Mouse (Mus musculus) neural tube, embryonic 14.5 days (tissue): ENCODE results near the gene Chrna9. TPM values are rescaled to one million over a fixed set of nuclear protein-coding genes. Genes with fewer than 3 reads are reported as not detected.
A peak's percentile ranks its signal among the peaks of the same experiment; 100 is the strongest.

Experiments used
- ATAC-seq: fragments of 200-750 bp; cut with Nextera tagmentation; 2 replicates; pipeline ENCODE4 v1.8.0; 2017; ENCODE audit warnings: low read depth, mild to moderate bottlenecking, moderate TSS enrichment, moderate library complexity
- H3K27ac ChIP-seq: fragments of 300-500 bp; sonication (generic); 2 replicates; pipeline ENCODE4 v1.5.1; 2014; ENCODE audit warnings: low read depth, mild to moderate bottlenecking, control low read depth, low read length, moderate library complexity, mixed read lengths
- H3K27me3 ChIP-seq: fragments of 300-500 bp; sonication (generic); 2 replicates; pipeline ENCODE4 v1.6.1; 2014; ENCODE audit warnings: low read length; ENCODE audit not compliant: control insufficient read depth, insufficient read depth
- H3K36me3 ChIP-seq: fragments of 300-500 bp; sonication (generic); 2 replicates; pipeline ENCODE4 v1.6.1; 2014; ENCODE audit warnings: low read length, mixed read lengths; ENCODE audit not compliant: control insufficient read depth, insufficient read depth
- H3K4me1 ChIP-seq: fragments of 300-500 bp; sonication (generic); 2 replicates; pipeline ENCODE4 v1.6.1; 2014; ENCODE audit warnings: low read length; ENCODE audit not compliant: control insufficient read depth, insufficient read depth
- H3K4me2 ChIP-seq: fragments of 300-500 bp; sonication (generic); 2 replicates; pipeline ENCODE4 v1.6.1; 2014; ENCODE audit warnings: mild to moderate bottlenecking, low read depth, low read length, control low read depth
- H3K4me3 ChIP-seq: fragments of 300-500 bp; sonication (generic); 2 replicates; pipeline ENCODE4 v1.5.1; 2014; ENCODE audit warnings: low read depth, low read length, control low read depth, mixed read lengths
- H3K9ac ChIP-seq: fragments of 300-500 bp; sonication (generic); replicated peaks from 2 replicates; pipeline ENCODE4 v1.6.1; 2014; ENCODE audit warnings: low read depth, mild to moderate bottlenecking, control low read depth, low read length, mixed read lengths
- H3K9me3 ChIP-seq: fragments of 300-500 bp; sonication (generic); 2 replicates; pipeline ENCODE4 v1.6.1; 2016; ENCODE audit warnings: low read length; ENCODE audit not compliant: control insufficient read depth
- WGBS: fragments of 180-500 bp; shearing (Covaris S2); extraction: QIAGEN DNeasy Blood & Tissue Kit; methylation state at CpG from one replicate; pipeline ENCODE4 v1.1.7; 2014; 5-methylcytosine and 5-hydroxymethylcytosine counted together
- polyA plus RNA-seq: library from polyadenylated mRNA; unstranded; fragments of >200 nt; fragmentation: Nextera tagmentation; extraction: Ambion mirVana; gene quantifications from 2 replicates; pipeline ENCODE4 v1.2.1, GENCODE M21; 2014

The Chrna9 gene
- polyA plus RNA-seq, 1 experiment from 2014 or later, result not detected

DNA sequence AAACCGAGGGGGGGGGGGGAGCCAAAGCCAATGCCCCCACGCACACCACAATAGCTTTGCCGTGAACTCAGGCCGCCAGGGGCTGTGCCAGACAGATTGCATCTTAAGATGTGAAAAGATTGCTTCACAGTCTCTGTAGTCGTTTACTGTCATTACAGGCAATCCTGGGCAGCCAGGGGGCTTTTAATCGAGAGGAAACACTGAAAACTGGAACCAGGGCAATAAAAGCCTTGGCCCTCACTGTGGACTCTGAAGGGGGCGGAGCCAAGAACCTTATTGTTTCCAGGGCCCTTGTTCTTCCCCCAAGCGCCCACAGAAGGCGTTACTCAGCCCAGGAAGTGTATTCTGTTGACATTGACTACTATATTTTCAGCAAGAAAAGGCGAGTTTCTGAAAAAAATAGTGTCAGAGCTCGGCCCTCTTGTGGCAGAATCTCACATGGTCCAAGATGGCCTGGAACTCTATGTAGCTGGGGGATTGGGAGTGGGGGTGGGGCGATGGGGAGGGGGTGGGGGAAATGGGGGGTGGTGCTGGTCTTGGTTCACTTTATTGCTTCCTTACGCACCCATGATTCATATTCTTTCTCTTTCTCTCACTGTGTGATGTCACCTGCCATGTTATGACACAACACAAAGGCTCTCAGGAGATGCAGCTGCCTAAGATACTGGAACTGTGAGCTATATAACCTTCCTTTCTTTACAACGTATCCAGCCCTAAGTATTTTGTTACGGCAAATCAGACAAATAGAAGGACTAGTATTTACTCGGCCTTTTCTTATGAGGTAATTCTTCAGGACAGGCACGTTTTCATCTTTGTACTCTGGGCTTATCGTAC lies 16.2 kb downstream of the Chrna9 start:
- Histone ChIP-seq H3K4me1 (peaks cover 10% of the 10 kb centered on the region), H3K27me3 (no peaks in the 10 kb centered on the region), H3K4me2 (peak overlapping the region; percentile 37; the same call in 1 of the 2 replicates), H3K27ac (peak overlapping the region; percentile 85), H3K9ac (no peak overlapping the region; the same call in 1 of the 2 replicates), H3K36me3 (no peaks in the 10 kb centered on the region), H3K4me3 (no peak overlapping the region), H3K9me3 (no peaks in the 10 kb centered on the region)
- peak; percentile 64 for ATAC-seq
- WGBS, result 37% methylated on average over 18 of the region's 18 CpGs

DNA sequence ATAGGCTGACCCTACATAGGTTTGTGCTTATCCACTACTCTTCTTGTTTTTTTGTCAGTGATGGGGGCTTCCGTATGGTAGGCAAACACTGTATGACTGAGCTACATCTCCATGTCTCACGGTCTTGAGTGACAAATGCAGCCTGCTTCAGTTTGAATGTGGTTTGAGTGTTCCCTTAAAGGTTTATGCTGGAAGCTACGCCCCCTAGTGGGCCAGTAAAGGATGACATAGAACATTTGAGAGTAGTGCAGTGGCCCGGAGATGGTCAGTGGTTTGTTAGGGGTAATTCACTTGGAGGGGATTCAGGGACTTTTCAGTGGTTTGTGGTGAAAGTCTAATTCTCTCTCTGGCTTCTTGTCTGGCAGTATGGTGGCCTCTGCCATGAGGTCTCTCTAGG lies 16.8 kb downstream of the Chrna9 start:
- Histone ChIP-seq H3K27ac (peak overlapping the region; percentile 85), H3K4me3 (no peak overlapping the region), H3K36me3 (no peaks in the 10 kb centered on the region), H3K4me2 (no peak overlapping the region), H3K27me3 (no peaks in the 10 kb centered on the region), H3K4me1 (peaks cover 10% of the 10 kb centered on the region), H3K9ac (no peak overlapping the region), H3K9me3 (no peaks in the 10 kb centered on the region)
- 78% methylated on average over 4 of the region's 4 CpGs for WGBS
- ATAC-seq, result no peak

DNA sequence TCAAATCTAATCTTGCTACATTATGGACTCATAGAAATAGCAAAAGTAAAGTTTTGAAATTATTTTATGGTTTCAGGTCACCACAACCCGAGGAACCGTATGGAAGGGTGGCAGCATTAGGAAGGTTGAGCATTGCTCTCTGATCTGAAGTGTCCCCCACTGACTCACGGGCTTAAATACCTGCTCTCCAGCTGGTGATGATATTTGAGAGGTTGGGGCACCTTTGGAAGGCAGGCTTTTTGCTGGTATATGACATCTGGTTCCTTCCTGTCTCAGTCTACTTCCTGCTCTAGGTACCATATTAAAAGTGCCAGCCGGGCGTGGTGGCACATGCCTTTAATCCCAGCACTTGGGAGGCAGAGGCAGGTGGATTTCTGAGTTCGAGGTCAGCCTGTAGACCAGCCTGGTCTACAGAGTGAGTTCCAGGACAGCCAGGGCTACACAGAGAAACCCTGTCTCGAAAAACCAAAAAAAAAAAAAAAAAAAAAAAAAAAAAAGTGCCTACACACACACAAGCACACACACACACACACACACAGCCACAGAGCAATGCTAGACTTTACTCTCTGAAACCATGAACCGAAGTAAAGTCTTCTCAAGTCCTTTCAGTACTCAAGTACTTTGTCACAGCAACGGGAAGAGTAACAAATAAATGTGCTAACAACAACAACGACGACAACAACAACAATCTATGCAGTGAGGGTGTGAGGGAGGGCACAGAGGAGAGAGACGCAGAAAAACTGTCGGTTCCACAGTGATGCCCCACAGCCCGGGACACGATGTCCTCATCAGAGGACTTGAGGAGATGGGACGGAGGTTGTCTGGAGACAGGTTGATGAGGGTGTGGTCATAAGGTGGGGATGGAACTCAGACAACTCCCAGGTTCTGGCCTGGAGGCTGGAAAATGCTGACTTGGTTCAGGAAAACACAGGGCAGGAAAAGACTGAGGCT lies 19.7 kb downstream of the Chrna9 start:
- H3K4me1 ChIP-seq, result peaks cover 10% of the 10 kb centered on the region
- no peak overlapping the region for H3K27ac ChIP-seq
- no peaks in the 10 kb centered on the region for H3K36me3 ChIP-seq
- 94% methylated on average over 16 of the region's 16 CpGs for WGBS
- H3K4me2 ChIP-seq, result no peak overlapping the region
- no peaks in the 10 kb centered on the region for H3K9me3 ChIP-seq
- H3K9ac ChIP-seq, result no peak overlapping the region
- H3K4me3 ChIP-seq, result no peak overlapping the region
- no peak for ATAC-seq
- no peaks in the 10 kb centered on the region for H3K27me3 ChIP-seq

DNA sequence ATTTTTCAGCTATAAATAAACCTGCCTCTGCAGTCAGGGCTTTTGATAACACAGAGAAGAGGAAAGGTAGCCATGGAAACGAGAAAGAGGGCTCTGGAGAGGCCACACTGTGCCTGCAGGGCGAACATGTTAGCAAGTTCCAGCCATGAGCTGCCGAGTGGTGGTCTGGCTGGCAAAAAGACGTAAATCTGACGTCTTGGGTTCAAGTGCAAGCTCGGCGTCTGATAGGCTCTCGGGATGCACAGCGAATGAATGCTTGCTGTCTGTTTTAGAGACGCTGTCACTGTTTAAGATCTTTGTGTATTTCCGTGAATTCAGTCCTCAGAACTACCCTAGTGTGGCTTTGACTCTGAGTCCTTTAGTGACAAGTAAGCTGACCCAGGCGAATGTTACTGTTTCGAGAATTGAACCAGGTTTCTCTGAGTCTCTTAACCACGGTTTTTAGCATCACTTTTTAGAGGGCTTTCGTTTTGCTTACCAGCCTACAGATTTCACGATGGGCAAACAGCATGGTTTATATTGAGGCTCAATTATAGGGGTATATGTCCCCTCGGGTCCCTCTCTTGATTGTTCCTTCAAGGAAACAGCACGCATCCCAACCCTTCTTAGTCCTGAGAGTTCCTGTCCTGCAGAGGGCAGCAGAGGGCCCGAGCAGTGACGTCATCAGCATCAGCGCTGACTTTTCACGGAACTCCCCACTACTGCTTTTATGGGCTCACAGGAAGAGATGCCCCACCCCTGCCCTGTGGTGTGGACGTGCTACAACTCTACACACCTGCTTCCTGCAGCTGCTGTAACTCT lies 20.8 kb downstream of the Chrna9 start:
- Histone ChIP-seq H3K4me2 (peak overlapping the region; percentile 40), H3K4me3 (peak overlapping the region; percentile 20; the same call in 1 of the 2 replicates), H3K36me3 (no peaks in the 10 kb centered on the region), H3K27me3 (no peaks in the 10 kb centered on the region), H3K27ac (no peak overlapping the region), H3K4me1 (peaks cover 5% of the 10 kb centered on the region; the same call in 1 of the 2 replicates), H3K9ac (no peak overlapping the region), H3K9me3 (no peaks in the 10 kb centered on the region)
- WGBS, result 31% methylated on average over 23 of the region's 23 CpGs
- ATAC-seq, result peak; percentile 48

DNA sequence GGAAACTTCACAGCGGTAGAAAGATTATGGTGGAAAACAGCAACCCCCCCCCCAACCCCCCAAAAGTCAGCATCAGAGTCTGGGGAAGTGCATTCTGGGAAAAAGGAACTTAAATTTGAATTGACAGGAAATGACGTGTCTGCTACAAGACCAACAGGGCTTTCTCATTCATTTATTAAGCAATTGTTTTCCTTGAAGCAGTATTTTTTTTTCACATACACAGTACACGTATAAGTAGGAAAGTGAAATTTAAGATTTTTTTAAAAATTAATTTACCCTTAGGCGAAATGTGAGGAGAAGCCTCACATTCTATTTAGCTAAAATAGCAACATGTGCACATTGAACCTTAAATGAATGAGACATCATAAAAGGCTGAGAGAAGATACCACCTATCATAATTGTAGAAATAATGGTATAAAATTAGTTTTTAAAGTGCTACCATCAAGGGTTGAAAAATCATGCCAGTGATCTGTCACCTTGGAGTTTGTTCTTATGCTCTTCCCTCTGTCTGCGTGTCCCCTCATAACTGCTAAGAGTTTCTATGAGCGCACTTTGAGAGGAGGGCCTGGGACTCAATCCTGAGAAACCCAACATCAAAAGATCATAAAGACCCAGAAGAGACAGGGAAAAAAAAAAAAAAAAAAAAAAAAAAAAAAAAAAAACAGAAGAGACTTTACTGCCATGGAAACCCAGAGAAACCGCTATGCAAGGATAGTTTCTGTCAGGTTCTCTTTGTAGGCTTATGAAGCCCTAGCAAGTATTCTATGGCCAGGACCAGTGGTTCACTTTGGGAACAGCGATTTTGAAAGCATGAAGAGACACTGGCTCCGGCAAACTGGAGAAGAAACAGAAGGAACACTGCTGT lies 21.7 kb downstream of the Chrna9 start:
- Histone ChIP-seq H3K9me3 (no peaks in the 10 kb centered on the region), H3K9ac (no peak overlapping the region), H3K27ac (no peak overlapping the region), H3K4me2 (peak overlapping the region; percentile 40), H3K4me3 (peak overlapping the region; percentile 20; the same call in 1 of the 2 replicates), H3K27me3 (no peaks in the 10 kb centered on the region), H3K4me1 (peaks cover 5% of the 10 kb centered on the region; the same call in 1 of the 2 replicates), H3K36me3 (no peaks in the 10 kb centered on the region)
- no peak for ATAC-seq
- WGBS, result 81% methylated on average over 9 of the region's 9 CpGs

DNA sequence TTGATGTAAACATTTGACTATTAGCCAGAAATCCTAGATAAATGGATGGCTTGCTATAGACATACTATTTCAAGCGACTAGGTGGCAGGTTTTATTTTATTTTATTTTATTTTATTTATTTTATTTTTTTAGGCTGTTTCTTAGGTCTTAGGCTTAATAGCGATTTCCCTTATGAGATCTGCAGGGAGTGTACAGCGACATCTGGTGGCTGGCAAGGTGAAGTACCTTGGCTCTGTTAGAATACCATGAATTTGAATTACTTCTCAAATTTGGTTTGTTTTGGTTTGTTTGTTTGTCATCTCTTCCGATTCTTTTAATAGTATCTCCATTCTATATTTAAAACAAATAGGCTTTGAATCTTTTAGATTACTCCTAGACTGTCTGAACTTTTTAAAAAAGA lies 23.9 kb downstream of the Chrna9 start:
- ATAC-seq, result no peak
- no peak overlapping the region for H3K9ac ChIP-seq
- H3K9me3 ChIP-seq, result no peaks in the 10 kb centered on the region
- no peaks in the 10 kb centered on the region for H3K36me3 ChIP-seq
- no peak overlapping the region for H3K27ac ChIP-seq
- H3K4me1 ChIP-seq, result peaks cover 5% of the 10 kb centered on the region; the same call in 1 of the 2 replicates
- WGBS, result 5% methylated on average over 4 of the region's 4 CpGs
- no peak overlapping the region for H3K4me3 ChIP-seq
- no peak overlapping the region for H3K4me2 ChIP-seq
- no peaks in the 10 kb centered on the region for H3K27me3 ChIP-seq

DNA sequence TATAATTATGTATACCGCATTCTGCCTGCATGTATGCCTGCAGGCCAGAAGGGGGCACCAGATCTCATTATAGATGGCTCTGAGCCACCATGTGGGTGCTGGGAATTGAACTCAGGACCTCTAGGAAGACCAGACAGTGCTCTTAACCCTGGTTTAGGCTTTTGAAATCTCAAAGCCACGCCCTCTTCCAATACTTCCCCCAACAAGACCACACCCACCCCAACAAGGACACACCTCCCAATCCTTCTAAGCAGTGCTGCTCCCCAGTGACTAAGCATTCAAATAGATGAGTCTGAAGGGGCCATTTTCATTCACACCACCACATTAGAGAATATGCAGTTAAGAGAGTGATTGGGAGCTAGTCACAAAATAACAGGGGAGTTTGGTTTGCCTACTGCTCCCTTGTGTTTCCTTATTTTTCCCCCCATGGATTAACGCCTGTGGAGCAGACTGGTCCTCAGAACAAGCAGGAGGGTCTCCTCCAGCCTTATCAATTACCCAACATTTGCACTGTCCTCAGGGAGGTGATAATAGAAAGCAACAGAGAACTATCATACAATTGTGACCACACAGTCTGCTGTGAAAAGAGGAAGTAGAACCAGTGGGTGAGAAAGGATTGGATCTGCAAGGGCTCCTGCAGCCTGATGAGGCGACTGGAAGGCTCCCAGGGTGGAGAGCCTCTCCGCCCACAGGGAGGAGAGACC lies 25.3 kb downstream of the Chrna9 start:
- no peaks in the 10 kb centered on the region for H3K27me3 ChIP-seq
- H3K4me3 ChIP-seq, result no peak overlapping the region
- H3K36me3 ChIP-seq, result no peaks in the 10 kb centered on the region
- no peak overlapping the region for H3K4me2 ChIP-seq
- ATAC-seq, result no peak
- 82% methylated on average over 5 of the region's 5 CpGs for WGBS
- H3K9me3 ChIP-seq, result no peaks in the 10 kb centered on the region
- no peak overlapping the region for H3K9ac ChIP-seq
- H3K4me1 ChIP-seq, result peaks cover 2% of the 10 kb centered on the region; the same call in 1 of the 2 replicates
- no peak overlapping the region for H3K27ac ChIP-seq
